Mouse (Mus musculus): ENCODE results near the gene Hist1h1d. TPM values are rescaled to one million over a fixed set of nuclear protein-coding genes. Genes with fewer than 3 reads are reported as not detected.

The Hist1h1d gene
- 1 to 10 TPM; 6.4 to 6.6 TPM for total RNA-seq (2021)
- long read RNA-seq: 0 reads

DNA sequence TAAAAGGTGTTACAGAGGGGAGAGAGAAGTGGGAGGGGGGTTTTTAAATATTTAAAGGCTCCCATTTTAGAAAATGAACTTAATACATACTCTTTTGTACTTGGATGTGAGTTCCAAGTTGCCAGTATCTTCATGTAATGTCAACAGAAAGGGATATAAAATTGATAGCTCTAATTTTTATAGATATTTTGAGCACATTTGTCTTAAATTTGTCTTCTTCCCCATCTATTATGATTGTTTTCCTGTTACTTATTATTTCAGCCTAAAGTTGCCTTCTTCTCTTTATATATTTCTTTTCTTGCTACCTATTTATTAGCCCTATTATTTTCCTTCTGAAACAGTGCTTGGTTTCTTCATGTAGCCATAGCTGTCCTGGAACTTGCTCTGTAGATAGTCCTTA is at the start of gene Hist1h1d:
Gene Hist1h1d, plus strand, starts transcription at position 301 of the 400 bp plus-strand sequence.
- DNase-seq (ENCODE audit: low spot score in 2 of 2): no peak

DNA sequence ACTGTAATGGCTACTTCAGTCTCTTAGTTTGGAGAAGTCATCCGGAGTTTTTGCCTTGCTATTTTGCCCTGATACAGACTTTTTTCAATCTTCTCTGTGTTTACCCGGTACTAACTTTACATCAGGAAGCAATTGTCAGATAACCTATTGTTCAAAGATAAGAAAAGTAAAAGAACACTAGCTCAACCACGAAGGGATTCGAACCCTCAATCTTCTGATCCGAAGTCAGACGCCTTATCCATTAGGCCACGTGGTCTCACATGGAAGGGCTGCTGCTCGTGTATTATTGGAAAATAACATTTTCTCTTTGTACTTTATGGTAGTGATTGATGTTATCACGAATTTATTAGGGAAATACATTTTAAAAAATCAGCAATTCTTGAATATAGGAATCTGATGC is 49.3 kb upstream of the Hist1h1d start:
- peak; percentile 51 to 73 for DNase-seq (ENCODE audit: low spot score in 2 of 2)

DNA sequence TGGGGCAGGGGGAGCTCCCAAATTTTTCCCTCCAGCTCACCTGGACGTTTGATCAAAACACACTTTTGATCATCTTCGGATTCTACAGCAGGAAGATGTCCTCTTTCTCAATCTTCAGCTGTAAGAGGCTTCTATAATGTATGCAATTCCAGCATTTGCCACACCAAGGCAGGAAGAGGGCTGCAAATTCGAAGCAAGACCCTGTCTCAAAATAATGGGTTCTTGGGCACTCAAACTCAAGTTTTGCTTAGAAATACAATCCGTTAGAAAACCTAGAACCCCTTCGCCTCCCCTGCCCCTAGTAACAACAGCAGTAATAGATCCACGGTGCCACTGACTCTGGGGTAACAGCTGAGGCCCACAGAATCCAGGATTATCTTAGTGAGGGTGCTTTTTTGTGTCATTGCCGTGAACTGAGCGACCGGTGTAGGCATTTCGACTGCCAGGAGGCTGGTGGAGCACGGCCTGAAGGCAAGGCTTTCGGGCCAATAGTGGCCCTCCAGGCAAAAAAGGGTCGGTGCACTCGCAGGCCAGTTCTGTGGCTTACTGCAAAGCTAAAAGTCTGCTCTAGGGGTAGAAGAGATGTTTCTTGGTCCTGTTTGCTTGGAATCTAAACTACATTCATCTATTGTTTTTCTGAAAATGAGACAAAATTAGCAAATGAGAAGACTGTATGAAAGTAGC is 47.3 kb upstream of the Hist1h1d start:
- DNase-seq (ENCODE audit: low spot score in 2 of 2): no peak

DNA sequence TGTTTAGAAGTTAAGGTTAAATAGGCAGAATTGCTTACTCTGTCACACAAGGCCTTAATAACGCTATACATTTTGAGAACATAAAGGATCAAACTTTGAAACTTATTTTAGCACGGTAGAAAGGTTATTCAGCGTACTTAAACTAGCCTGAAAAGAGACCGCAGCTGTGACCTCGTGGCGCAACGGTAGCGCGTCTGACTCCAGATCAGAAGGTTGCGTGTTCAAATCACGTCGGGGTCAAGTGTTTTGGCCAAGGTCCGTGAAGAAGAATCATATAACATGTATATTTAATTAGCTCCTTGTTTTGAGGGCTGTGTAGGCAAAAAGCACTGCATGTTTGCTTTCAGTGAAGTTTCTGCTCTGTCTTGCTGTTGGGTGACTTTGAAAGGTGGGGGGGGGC is 46.7 kb upstream of the Hist1h1d start:
- DNase-seq (ENCODE audit: low spot score in 2 of 2): no peak

DNA sequence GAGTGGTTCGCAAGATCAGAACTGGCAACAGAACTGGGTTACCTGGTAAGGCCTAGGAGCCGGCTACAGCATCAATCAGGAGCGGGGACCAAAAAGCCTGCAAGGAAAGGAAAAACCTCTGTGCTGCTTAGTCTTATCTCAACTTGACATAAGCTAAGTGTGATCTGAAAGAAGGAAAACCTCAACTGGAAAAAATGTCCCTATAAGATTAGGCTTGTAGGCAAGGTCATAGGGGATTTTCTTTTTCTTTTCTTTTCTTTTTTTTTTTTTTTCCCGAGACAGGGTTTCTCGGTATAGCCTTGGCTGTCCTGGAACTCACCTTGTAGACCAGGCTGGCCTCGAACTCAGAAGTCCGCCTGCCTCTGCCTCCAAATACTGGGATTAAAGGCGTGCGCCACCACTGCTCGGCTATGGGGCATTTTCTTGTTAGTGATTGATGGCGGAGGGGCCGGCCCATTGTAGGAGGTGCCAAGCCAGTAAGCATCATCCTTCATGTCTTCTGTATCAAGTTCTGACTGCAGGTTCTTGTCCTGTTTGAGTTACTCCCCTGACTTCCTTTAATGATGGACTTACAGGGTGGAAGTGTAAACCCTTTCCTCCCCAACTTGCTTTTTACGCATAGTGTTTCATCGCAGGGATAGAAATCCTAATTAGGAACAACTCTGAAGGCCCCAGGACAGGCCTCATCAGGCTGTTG is 46.1 kb upstream of the Hist1h1d start:
- DNase-seq (ENCODE audit: low spot score in 2 of 2): no peak

DNA sequence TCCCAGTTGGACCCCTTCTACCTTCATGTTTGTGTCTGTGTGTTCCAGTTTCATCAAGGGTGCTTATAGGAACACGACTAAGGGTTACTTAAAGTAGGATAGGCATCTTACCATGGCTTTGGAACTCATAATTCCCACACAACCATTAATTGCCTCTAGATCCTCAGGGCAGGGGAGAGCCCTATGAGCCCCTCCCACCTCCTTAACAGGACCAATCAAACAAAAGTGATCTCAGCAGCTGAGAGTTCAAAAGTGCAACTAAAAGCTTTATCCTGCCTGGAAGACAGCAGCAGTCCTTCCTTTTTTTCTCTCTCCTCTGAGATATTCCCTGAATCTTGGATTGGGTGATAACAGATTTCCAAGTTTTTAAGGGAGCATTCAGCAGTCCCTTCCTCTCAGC is 42.9 kb upstream of the Hist1h1d start:
- no peak for DNase-seq (ENCODE audit: low spot score in 2 of 2)

DNA sequence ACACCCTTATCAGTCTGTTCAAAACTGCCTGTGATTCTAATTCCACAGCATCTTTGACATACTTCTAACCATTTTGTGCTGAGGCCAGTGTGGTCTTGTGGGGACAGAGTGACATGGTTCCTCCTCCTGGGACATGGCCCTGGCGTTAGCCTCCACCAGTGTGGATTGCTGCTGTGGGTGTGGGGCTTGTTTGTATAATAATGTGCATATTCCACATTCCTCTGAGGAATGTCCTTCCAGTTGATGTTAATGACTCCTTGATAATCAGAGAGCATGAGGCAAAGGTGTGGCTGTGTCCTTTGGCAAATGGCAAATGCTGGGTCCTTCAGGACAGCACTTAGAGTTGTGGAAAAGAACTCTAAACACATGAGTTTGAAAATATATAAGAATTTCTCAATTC is 39.5 kb upstream of the Hist1h1d start:
- no peak for DNase-seq (ENCODE audit: low spot score in 2 of 2)

DNA sequence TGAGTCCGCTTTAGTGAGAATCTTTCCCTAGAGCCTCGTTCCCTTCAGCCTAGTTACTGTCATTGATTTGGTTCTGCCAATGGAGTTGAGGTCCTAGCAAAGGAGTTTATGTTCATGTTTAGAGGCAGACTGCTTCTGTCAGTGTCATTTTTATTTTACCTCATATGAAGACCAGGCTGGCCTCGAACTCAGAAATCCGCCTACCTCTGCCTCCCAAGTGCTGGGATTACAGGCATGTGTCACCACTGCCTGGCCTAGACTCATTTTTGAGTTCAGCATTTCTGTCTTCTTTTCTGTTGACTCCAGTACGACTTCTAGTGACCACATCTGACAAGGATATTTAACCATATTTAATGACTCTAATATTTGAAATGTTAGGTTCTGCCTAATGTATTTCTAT is 37.8 kb upstream of the Hist1h1d start:
- no peak for DNase-seq (ENCODE audit: low spot score in 2 of 2)

DNA sequence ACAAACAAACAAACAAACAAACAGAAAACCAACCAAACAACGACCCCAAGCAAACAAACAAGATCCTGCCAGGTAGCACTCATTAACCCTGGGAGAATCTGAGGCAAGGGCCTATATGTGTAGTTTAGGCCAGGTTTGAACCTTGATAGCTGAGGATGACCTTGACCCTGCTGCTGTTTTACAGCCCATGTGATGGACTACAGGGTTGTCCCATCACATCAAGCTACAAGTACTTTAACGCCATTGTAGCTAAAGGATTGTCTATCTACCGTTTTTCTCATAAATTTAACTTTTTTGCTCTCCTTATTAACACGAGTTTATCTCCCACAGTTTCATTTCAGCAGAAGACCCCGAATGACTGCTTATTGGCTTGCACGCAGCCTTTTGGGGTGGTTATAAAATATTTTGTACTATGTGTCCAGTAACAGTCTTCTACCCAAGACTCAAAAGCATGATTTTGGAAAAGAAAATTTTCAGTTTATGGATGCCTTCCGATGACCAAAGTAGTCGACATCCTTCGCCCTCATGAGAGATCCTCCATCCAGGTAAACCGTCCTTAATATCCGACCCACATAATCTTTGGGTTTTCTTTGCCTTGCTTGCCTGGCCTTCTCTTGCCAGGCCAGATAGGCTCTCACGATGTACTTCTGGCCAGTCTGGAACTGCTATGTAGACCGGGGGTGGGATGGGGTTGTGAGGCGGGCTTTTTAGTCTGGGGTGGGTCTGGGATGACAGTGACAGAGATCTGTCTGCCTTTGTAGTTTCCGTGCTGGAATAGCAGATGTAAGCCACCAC is 37.0 kb upstream of the Hist1h1d start:
- DNase-seq (ENCODE audit: low spot score in 2 of 2): no peak

DNA sequence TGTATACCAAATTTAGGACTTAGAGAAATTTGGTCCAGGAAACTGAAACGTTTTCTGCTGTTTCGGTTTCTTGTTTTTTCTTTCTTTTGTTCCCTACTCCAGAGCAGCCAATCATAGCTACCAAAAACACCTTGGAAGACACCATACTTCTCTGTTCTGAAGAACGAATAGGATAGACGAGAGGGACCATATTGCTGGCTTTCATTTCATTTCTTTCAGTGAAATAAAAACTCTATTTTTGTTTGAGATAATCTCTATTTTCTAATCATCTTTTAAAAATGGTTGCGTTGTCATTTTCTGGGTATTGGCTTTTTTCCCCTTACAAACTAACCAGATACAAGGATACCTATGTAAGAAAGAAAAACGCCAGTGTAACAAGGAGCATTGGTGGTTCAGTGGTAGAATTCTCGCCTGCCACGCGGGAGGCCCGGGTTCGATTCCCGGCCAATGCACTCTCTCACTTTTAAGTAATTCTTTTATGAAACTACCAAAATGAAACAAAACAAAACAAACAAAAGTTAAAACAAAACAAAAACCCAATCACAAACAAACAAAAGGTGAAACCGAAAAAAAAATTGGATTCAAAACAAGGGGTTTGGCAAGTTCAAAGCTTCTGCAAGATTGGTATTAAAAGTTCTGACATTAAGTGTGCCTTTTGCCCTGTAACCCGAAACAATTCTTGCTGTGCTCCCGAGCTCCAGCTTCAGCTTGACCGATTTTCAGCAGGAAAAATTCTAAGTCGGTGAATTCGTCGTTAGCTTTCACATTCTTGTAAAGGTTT is 36.0 kb upstream of the Hist1h1d start:
- DNase-seq (ENCODE audit: low spot score in 2 of 2): peak; percentile 71 to 83

DNA sequence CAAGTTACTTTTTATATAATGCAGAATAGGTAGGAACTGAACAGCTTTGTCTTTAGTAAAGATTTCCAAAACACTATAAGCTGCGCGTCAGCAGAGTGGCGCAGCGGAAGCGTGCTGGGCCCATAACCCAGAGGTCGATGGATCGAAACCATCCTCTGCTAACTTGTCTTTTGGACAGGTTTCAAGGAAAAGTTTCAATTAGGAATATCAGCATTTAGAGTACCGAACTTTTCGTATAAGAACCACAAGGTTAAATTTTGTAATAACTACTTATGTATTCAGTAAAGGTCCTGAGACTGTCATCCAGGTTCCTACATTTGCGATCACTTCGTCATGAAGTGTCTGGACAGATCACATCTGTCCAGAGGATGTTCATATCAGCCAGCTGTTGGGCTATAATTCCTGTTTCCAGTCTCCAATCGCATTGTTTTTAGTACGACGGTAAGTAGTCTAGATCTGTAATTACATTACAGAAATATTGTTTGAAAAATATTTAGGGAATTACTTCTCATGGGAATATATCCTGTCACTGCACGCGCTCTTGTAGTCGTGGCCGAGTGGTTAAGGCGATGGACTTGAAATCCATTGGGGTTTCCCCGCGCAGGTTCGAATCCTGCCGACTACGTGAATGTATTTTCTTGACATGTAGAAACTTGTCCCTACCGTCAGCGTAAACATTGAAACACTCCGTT is 35.3 kb upstream of the Hist1h1d start:
- DNase-seq (ENCODE audit: low spot score in 2 of 2): peak; percentile 87 to 91

DNA sequence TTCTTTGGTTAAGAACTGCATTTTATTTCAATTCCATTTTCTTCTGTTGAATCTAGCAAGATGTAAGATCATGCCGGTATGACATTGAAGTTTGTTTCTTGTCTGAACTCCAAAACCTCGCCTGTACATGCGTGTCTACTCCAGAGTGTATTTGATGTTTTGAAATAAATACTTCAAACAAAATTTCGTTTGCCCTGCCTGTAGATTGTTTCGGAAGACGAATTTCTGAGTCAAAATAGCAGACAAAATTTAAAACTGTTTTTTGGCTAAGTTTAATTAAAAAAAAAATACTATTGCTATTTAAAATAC is 34.8 kb upstream of the Hist1h1d start:
- no peak for DNase-seq (ENCODE audit: low spot score in 2 of 2)

DNA sequence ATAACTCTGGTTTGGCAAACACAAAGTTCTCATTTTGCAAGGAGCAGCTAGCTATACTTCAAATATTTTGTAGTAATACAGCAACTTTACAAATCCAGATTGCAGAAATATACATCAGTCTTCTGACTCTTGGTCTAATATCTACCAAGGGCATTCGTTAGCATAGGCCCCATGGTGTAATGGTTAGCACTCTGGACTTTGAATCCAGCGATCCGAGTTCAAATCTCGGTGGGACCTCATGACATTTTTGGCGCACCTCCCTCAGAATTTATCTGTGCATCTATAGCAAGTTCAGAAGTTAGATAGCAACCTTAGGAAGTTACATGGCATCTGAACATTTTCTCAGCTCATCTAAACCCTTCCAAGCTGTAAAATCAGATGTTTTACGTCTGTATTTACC is 34.2 kb upstream of the Hist1h1d start:
- DNase-seq (ENCODE audit: low spot score in 2 of 2): peak; percentile 75 to 83

DNA sequence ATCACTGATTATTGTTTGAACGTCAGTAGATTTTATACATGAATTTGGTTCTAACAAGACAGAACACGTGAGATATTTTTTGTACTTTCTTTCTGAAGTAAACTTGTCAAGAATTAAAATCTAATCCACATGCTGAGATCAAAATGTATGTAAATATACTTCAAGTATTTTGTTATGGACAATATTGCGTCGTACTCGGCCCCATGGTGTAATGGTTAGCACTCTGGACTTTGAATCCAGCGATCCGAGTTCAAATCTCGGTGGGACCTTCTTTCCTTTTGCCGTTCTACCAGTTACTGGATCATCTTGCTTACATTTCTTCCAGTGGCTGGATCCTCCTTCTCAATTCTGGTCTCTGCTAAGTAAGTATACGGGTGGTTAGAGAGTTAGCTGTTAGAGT is 33.6 kb upstream of the Hist1h1d start:
- peak; percentile 76 to 78 for DNase-seq (ENCODE audit: low spot score in 2 of 2)

DNA sequence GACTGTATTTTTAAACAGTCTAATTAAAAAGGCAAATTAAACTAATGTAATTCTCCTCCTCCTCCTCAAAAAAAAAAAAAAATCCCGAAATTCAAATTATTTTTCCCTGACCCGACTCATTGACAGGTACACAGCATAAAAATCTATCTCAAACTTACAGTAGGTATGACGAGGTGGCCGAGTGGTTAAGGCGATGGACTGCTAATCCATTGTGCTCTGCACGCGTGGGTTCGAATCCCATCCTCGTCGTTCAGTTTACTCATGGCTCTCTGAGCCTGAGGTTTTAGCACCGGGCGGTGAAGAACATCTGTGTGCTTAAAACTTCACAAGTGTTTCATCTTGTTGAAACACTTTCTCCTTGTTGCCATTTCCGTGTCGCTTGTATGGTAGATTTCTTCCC is 31.4 kb upstream of the Hist1h1d start:
- DNase-seq (ENCODE audit: low spot score in 2 of 2): peak; percentile 68 to 78

DNA sequence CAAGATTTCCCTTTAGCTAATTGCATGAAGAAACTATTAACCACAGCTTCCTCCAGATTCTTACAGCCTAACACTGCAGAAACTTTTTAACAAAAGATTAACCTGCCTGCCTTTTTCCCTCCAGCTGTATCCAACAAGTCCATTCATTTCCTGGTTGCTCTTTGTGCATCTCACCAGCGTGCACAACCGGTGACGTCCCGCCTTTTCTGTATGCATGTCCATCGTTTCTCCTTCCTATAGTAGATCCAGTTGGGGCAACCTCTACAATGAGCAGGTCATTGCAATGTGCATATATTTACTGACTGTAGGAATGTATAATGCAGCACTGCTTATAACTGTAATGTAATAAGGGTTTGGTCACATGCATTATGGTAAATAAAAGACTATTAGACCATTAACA is 29.1 kb upstream of the Hist1h1d start:
- no peak for DNase-seq (ENCODE audit: low spot score in 2 of 2)

DNA sequence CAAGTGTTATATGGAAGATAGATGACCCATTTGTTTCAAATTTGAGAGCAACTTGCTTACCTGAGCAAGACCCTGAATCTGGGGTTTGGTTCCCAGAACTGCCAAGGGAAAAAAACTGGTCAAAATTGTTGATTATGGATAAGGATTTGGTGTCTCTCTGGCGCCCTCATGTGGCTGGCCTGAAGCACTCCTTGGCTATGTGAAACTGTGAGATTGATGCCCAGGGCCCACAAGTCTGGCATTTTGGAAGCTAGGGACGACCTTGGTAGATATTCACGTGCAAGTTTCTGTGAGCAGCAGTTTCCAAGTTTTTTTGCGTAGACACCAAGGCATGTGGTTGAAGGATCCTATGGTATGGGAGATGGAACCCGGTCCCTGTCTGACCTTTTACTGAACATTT is 28.4 kb upstream of the Hist1h1d start:
- peak; percentile 86 to 87 for DNase-seq (ENCODE audit: low spot score in 2 of 2)

DNA sequence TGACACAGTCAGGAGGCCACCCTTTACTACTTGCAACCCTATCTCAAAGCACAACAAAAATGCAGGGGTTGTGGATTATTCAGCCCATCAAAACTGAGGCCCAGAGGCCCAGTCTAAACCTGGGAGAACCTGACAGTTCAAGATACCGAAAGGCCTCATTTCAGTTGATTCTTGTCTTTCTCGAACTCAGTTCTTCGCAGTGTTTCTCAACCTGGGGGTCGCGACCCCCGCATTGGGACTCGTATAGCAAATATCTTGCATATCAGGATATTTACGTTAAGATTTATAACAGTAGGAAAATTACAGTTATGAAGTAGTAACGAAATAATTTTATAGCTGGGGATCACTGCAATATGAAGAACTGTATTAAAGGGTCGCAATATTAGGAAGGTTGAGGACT is 27.2 kb upstream of the Hist1h1d start:
- DNase-seq (ENCODE audit: low spot score in 2 of 2): no peak

DNA sequence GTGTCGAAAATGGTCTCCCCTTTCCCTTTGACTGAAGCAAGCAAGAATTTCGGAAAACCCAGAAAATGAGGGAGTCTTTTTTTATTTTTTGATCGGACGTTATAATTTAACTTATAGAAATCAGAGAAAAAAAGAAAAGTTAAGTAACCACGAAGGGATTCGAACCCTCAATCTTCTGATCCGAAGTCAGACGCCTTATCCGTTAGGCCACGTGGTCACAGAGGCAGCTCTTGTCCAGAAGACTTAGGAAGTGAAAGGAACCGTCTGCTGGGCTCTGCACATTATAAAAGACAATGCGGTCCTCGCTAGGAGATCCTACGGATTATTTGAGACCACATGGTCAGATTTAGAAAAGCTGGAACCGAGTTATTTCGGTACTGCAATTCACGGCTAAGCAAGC is 26.8 kb upstream of the Hist1h1d start:
- DNase-seq (ENCODE audit: low spot score in 2 of 2): peak; percentile 96

DNA sequence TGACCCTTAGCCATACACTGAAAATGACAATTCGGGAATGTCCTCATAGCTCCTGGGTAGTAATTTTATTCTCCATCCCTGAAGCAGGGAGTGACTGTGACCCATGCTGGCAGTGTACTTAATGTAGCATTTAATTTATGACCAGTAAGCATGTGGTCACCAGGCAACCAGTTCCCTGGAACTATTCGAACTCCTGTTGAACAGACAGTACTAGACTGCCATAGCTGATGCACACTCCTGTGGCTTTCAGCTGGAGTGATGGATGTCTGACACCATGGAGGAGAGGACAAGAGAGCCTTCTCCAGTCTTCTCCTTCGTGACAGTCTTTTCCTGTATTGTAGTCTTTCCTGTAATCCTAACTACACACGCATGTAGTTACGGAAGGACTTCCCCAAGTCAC is 24.1 kb upstream of the Hist1h1d start:
- DNase-seq (ENCODE audit: low spot score in 2 of 2): no peak

Data from layer of hippocampus, postnatal 10 days (tissue).